Mouse (Mus musculus): ENCODE data around the gene Mrps5. TPM values are rescaled to one million over a fixed set of nuclear protein-coding genes. Genes with fewer than 3 reads are reported as not detected.

Gene Mrps5
- total RNA-seq, 4 experiments from 2014 or later, result 88.6 to 107 (median 96.5) TPM

Other genes starting within 250 kb of the Mrps5 start
- gene Astl, start 248.6 kb upstream of the Mrps5 start, total RNA-seq (2022), result not detected
- under 1 TPM in 3 of 4 experiments, not detected in 1; 0.09 to 0.41 (median 0.12) TPM for gene Adra2b, start 224.0 kb upstream of the Mrps5 start, total RNA-seq (2022)
- gene Gpat2, start 162.0 kb upstream of the Mrps5 start, total RNA-seq (2022), result under 1 TPM in 2 of 4 experiments, not detected in 2; 0.13 to 0.27 TPM
- gene Fahd2a, start 142.7 kb upstream of the Mrps5 start, total RNA-seq (2022), result 10 to 100 TPM; 17.9 to 21.1 (median 19.8) TPM
- 10 to 100 TPM; 74.3 to 80.1 (median 78.6) TPM for gene Kcnip3, start 65.1 kb upstream of the Mrps5 start, total RNA-seq (2022)
- gene Prom2, start 45.8 kb upstream of the Mrps5 start, total RNA-seq (2022), result under 1 TPM in 3 of 4 experiments, not detected in 1; 0.09 to 0.39 (median 0.18) TPM
- gene Zfp661, start 128 bp upstream of the Mrps5 start, total RNA-seq (2022), result 1 to 10 TPM; 7.1 to 8.6 (median 7.8) TPM
- gene Mal, start 69.5 kb downstream of the Mrps5 start, total RNA-seq (2022), result 100 to 1,000 TPM in 1 of 4 experiments, 10 to 100 TPM in 3; 85.6 to 103 (median 87.1) TPM
- gene Mall, start 142.7 kb downstream of the Mrps5 start, total RNA-seq (2022), result 1 to 10 TPM in 1 of 4 experiments, under 1 TPM in 3; 0.54 to 1.1 (median 0.86) TPM
- gene Nphp1, start 201.7 kb downstream of the Mrps5 start, total RNA-seq (2022), result 10 to 100 TPM; 20.6 to 21.7 (median 21.2) TPM
- gene Mtln, start 205.3 kb downstream of the Mrps5 start, total RNA-seq (2022), result 10 to 100 TPM; 36.7 to 53.4 (median 48.4) TPM
- gene Bub1, start 244.6 kb downstream of the Mrps5 start, total RNA-seq (2022), result under 1 TPM in 2 of 4 experiments, not detected in 2; 0.25 to 0.99 TPM

Measured in layer of hippocampus, adult 8-10 months (tissue).